Mouse (Mus musculus): ENCODE data around the gene Dgat2l6. TPM values are rescaled to one million over a fixed set of nuclear protein-coding genes. Genes with fewer than 3 reads are reported as not detected.

Gene Dgat2l6
- polyA plus RNA-seq, 1 experiment from 2014 or later, result not detected

- no peak for ATAC-seq
- Histone ChIP-seq H3K27ac (ENCODE audit: low read depth) (no peak overlapping the region), H3K4me2 (ENCODE audit: low read depth, low read length) (no peak overlapping the region), H3K9ac (replicated peaks) (no peak overlapping the region), H3K9me3 (ENCODE audit: low read length) (no peaks in the 10 kb centered on the region), H3K36me3 (replicated peaks; ENCODE audit: insufficient read depth, low read length) (no peaks in the 10 kb centered on the region), H3K4me3 (ENCODE audit: low read depth, low read length) (no peak overlapping the region), H3K27me3 (ENCODE audit: insufficient read depth, low read length) (no peaks in the 10 kb centered on the region), H3K4me1 (ENCODE audit: insufficient read depth) (no peaks in the 10 kb centered on the region)
- DNase-seq, result no peak
- 59% methylated on average over 5 of the region's 5 CpGs for WGBS (ENCODE audit: insufficient replicate concordance)
- TF ChIP-seq EP300 (IDR thresholded peaks at IDR 0.05; ENCODE audit: low read depth) (no peak), CTCF (IDR thresholded peaks at IDR 0.05; ENCODE audit: low read depth) (no peak)
These were observed 20.3 kb upstream of the Dgat2l6 start for GRCm38 (mm10) chrX:100504175-100504851.

DNA sequence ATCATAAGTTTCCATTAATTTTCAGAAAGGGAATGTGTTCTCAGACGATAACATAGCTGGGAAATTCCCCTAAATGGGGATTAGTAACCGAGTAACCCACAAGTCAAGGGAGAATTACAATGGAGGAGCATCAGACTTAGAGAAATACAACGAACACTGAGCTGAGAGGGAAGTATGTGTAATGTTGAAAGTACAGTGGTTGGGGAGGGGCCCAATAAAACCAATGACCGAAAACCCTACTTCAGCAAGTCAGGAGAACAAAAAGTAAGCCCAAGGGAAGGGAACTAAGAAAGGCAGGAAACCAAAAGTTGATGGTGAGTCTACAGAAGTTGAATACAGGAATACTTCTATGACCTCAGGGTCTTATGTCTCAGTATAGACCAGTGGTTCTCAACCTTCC lies 16.5 kb upstream of the Dgat2l6 start:
- TF ChIP-seq EP300 (IDR thresholded peaks at IDR 0.05; ENCODE audit: low read depth) (no peak), CTCF (IDR thresholded peaks at IDR 0.05; ENCODE audit: low read depth) (no peak)
- WGBS (ENCODE audit: insufficient replicate concordance), result 73% methylated on average over 4 of the region's 4 CpGs
- Histone ChIP-seq H3K4me3 (ENCODE audit: low read depth, low read length) (no peak overlapping the region), H3K36me3 (replicated peaks; ENCODE audit: insufficient read depth, low read length) (no peaks in the 10 kb centered on the region), H3K27me3 (ENCODE audit: insufficient read depth, low read length) (no peaks in the 10 kb centered on the region), H3K27ac (ENCODE audit: low read depth) (no peak overlapping the region), H3K9ac (replicated peaks) (no peak overlapping the region), H3K9me3 (ENCODE audit: low read length) (no peaks in the 10 kb centered on the region), H3K4me1 (ENCODE audit: insufficient read depth) (no peaks in the 10 kb centered on the region), H3K4me2 (ENCODE audit: low read depth, low read length) (no peak overlapping the region)
- no peak for DNase-seq
- no peak for ATAC-seq

GRCm38 (mm10) chrX:100509921-100510320 lies 14.7 kb upstream of the Dgat2l6 start:
- no peaks in the 10 kb centered on the region for H3K36me3 ChIP-seq (replicated peaks; ENCODE audit: insufficient read depth, low read length)
- H3K27me3 ChIP-seq (ENCODE audit: insufficient read depth, low read length), result no peaks in the 10 kb centered on the region
- no peak for DNase-seq
- no peak overlapping the region for H3K4me3 ChIP-seq (ENCODE audit: low read depth, low read length)
- no peaks in the 10 kb centered on the region for H3K9me3 ChIP-seq (ENCODE audit: low read length)
- H3K9ac ChIP-seq (replicated peaks), result no peak overlapping the region
- TF ChIP-seq CTCF (IDR thresholded peaks at IDR 0.05; ENCODE audit: low read depth), result no peak
- no peak for TF ChIP-seq EP300 (IDR thresholded peaks at IDR 0.05; ENCODE audit: low read depth)
- ATAC-seq, result no peak
- H3K4me1 ChIP-seq (ENCODE audit: insufficient read depth), result no peaks in the 10 kb centered on the region
- 82% methylated on average over 3 of the region's 3 CpGs for WGBS (ENCODE audit: insufficient replicate concordance)
- no peak overlapping the region for H3K4me2 ChIP-seq (ENCODE audit: low read depth, low read length)
- no peak overlapping the region for H3K27ac ChIP-seq (ENCODE audit: low read depth)

DNA sequence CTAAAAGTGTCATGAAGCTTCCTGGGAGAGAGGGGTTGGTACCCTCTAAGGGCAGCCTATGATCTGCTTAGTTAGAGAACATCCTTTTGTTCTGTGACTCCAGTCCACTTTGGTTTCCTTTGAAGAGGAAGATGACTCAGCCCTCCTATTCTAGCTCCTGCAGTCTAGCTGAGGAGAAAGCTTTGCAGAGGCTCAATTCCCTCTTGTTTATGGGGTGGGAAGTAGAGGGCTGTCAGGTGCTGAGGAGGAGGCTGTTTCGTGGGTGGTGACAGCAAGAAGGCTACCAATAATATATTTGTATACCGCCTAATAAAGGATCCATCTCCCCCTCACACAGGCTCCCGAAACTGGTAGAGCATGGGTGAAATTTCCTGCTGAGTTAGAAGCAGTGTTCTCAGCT lies 8.0 kb upstream of the Dgat2l6 start:
- no peak overlapping the region for H3K4me2 ChIP-seq (ENCODE audit: low read depth, low read length)
- H3K36me3 ChIP-seq (replicated peaks; ENCODE audit: insufficient read depth, low read length), result peaks cover 3% of the 10 kb centered on the region; the same call in 1 of the 2 replicates
- no peaks in the 10 kb centered on the region; the same call in 1 of the 2 replicates for H3K27me3 ChIP-seq (ENCODE audit: insufficient read depth, low read length)
- no peaks in the 10 kb centered on the region for H3K9me3 ChIP-seq (ENCODE audit: low read length)
- no peak overlapping the region for H3K27ac ChIP-seq (ENCODE audit: low read depth)
- H3K4me1 ChIP-seq (ENCODE audit: insufficient read depth), result no peaks in the 10 kb centered on the region
- WGBS (ENCODE audit: insufficient replicate concordance), result 90% methylated on average over 3 of the region's 3 CpGs
- ATAC-seq (no peak), DNase-seq (no peak)
- H3K9ac ChIP-seq (replicated peaks), result no peak overlapping the region
- no peak for TF ChIP-seq EP300 (IDR thresholded peaks at IDR 0.05; ENCODE audit: low read depth)
- no peak overlapping the region for H3K4me3 ChIP-seq (ENCODE audit: low read depth, low read length)

- Histone ChIP-seq H3K9ac (replicated peaks) (no peak overlapping the region), H3K27me3 (ENCODE audit: insufficient read depth, low read length) (no peaks in the 10 kb centered on the region; the same call in 1 of the 2 replicates), H3K27ac (ENCODE audit: low read depth) (no peak overlapping the region), H3K9me3 (ENCODE audit: low read length) (no peaks in the 10 kb centered on the region), H3K4me2 (ENCODE audit: low read depth, low read length) (no peak overlapping the region), H3K4me3 (ENCODE audit: low read depth, low read length) (no peak overlapping the region), H3K4me1 (ENCODE audit: insufficient read depth) (no peaks in the 10 kb centered on the region), H3K36me3 (replicated peaks; ENCODE audit: insufficient read depth, low read length) (peaks cover 3% of the 10 kb centered on the region; the same call in 1 of the 2 replicates)
- ATAC-seq (no peak), DNase-seq (no peak)
- TF ChIP-seq CTCF (IDR thresholded peaks at IDR 0.05; ENCODE audit: low read depth) (no peak), EP300 (IDR thresholded peaks at IDR 0.05; ENCODE audit: low read depth) (no peak)
- 84% methylated on average over 6 of the region's 6 CpGs for WGBS (ENCODE audit: insufficient replicate concordance)
These were observed 7.0 kb upstream of the Dgat2l6 start for GRCm38 (mm10) chrX:100517626-100518025.

DNA sequence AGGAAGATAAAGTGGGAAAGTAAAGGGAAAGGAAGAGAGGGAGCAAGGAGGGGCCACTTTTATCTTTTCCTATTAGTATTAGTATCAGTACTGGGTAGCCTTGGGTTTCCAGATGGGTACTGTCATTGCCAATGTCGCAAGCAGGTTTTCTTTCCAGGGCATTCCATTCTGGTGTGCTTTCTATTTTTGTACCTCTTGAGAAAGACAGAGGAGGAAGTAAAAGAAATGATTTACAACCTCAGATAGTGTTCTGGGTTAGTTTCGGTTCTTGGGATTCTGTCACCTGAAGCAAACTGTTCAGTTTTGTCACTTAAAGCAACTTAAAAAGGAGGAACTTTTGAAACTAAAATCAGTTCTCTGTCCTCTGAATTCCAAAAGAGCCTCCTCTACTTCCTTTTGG lies 6.1 kb upstream of the Dgat2l6 start:
- Histone ChIP-seq H3K36me3 (replicated peaks; ENCODE audit: insufficient read depth, low read length) (peaks cover 3% of the 10 kb centered on the region; the same call in 1 of the 2 replicates), H3K27ac (ENCODE audit: low read depth) (no peak overlapping the region), H3K4me3 (ENCODE audit: low read depth, low read length) (no peak overlapping the region), H3K27me3 (ENCODE audit: insufficient read depth, low read length) (no peaks in the 10 kb centered on the region; the same call in 1 of the 2 replicates), H3K4me1 (ENCODE audit: insufficient read depth) (no peaks in the 10 kb centered on the region), H3K4me2 (ENCODE audit: low read depth, low read length) (no peak overlapping the region), H3K9me3 (ENCODE audit: low read length) (no peaks in the 10 kb centered on the region), H3K9ac (replicated peaks) (no peak overlapping the region)
- ATAC-seq (no peak), DNase-seq (no peak)
- TF ChIP-seq CTCF (IDR thresholded peaks at IDR 0.05; ENCODE audit: low read depth), result no peak
- TF ChIP-seq EP300 (IDR thresholded peaks at IDR 0.05; ENCODE audit: low read depth), result no peak
- 81% methylated on average over 2 of the region's 2 CpGs for WGBS (ENCODE audit: insufficient replicate concordance)

Measured in liver, postnatal 0 days (tissue).